Mouse (Mus musculus) spleen, adult 2 months (tissue): Measurements from ENCODE around the gene Duxbl2. TPM values are rescaled to one million over a fixed set of nuclear protein-coding genes. Genes with fewer than 3 reads are reported as not detected.
"Not testable (repeated sequence)": the region's sequence is repeated elsewhere in the genome, so short reads cannot be mapped to it uniquely, and the experiment has no call there.

Experiments
- DNase-seq, 2 experiments: peaks; one replicate each; pipeline versions ENCODE4 v3.0.0 to v3.0.0-alpha.2; 2012 to 2021; ENCODE audit warnings: low spot score in 2 of 2, low read depth in 1 of 2
- H3K27ac ChIP-seq: fragments of 200-500 bp; 2 replicates; pipeline ENCODE4 v1.5.1; 2012; ENCODE audit warnings: low read length, inconsistent platforms; ENCODE audit not compliant: insufficient read depth
- H3K27me3 ChIP-seq: fragments of 200-500 bp; 2 replicates; pipeline ENCODE4 v1.6.1; 2012; ENCODE audit warnings: mild to moderate bottlenecking, moderate library complexity, low read length, inconsistent platforms; ENCODE audit not compliant: control insufficient read depth, insufficient read depth
- H3K36me3 ChIP-seq: fragments of 200-500 bp; 2 replicates; pipeline ENCODE4 v1.6.1; 2012; ENCODE audit warnings: mild to moderate bottlenecking, low read length, inconsistent platforms; ENCODE audit not compliant: control insufficient read depth, insufficient read depth
- H3K4me1 ChIP-seq: fragments of 200-500 bp; 2 replicates; pipeline ENCODE4 v1.6.1; 2011; ENCODE audit warnings: inconsistent platforms; ENCODE audit not compliant: control insufficient read depth, insufficient read depth, insufficient read length
- H3K4me3 ChIP-seq: fragments of 200-500 bp; 2 replicates; pipeline ENCODE4 v1.5.1; 2011; ENCODE audit warnings: mild to moderate bottlenecking, inconsistent platforms; ENCODE audit not compliant: insufficient read depth, insufficient read length; ENCODE audit errors: extremely low read depth
- WGBS: fragments of 180-500 bp; shearing (Covaris S2); methylation state at CpG from one replicate; pipeline ENCODE4 v1.1.7; 2018; 5-methylcytosine and 5-hydroxymethylcytosine counted together
- polyA plus RNA-seq: library from polyadenylated mRNA; depleted of rRNA; stranded (reverse); fragments of >200 nt; gene quantifications from 2 replicates; pipeline ENCODE4 v1.2.3, GENCODE M21; 2012; rRNA removed

Duxbl2 gene
- polyA plus RNA-seq, 1 experiment = 0.33 TPM

- not testable (repeated sequence) for DNase-seq, H3K27ac ChIP-seq, H3K36me3 ChIP-seq, H3K4me3 ChIP-seq, H3K27me3 ChIP-seq, H3K4me1 ChIP-seq
- WGBS = no CpG with 5 or more reads among the region's 12 CpGs
Measured at GRCm38 (mm10) chr14:26165266-26165665, 47.1 kb downstream of the Duxbl2 start.

DNA sequence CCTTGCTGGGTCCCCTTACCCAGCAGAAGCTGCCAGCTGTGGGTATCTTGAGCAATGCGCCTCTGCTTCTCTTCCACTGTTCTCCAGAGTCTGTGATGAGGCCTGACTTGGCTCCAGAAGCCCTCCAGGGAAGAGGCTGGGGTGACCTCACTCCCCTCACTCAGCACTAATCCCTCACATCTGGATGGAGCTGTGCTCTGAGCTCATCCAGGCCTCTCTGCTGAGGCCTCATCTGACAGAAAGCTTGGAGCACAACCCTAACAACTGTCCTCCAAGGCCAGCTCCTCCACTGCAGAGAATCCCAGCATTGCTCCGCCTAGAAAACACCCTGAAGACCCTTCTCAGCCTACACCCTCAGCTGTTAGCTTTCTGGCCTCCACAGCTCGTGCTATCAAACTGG is 55.8 kb downstream of the Duxbl2 start:
- H3K27me3 ChIP-seq, H3K27ac ChIP-seq, H3K4me1 ChIP-seq, DNase-seq, H3K4me3 ChIP-seq, H3K36me3 ChIP-seq: not testable (repeated sequence)
- WGBS = no CpG with 5 or more reads among the region's 3 CpGs

GRCm38 (mm10) chr14:26175028-26175427 is 56.9 kb downstream of the Duxbl2 start:
- not testable (repeated sequence) for H3K4me1 ChIP-seq, DNase-seq, H3K27ac ChIP-seq, H3K4me3 ChIP-seq, H3K36me3 ChIP-seq, H3K27me3 ChIP-seq
- WGBS = no CpG with 5 or more reads among the region's 6 CpGs

Other genes with a start within 250 kb of the Duxbl2 start
- 1.2 and 1.6 TPM in 2 replicates for gene Plac9a, start 215.2 kb upstream of the Duxbl2 start, polyA plus RNA-seq
- 2.7 and 3.1 TPM in 2 replicates for gene Tmem254a, start 190.7 kb upstream of the Duxbl2 start, polyA plus RNA-seq
- gene Cphx1, start 180.0 kb upstream of the Duxbl2 start, polyA plus RNA-seq = not detected in 2 replicates
- 0.08 and 0.22 TPM in 2 replicates for gene Duxbl1, start 139.8 kb upstream of the Duxbl2 start, polyA plus RNA-seq
- 73.5 and 97.8 TPM in 2 replicates for gene Gm9780, start 75.6 kb upstream of the Duxbl2 start, polyA plus RNA-seq
- gene Tmem254c, start 51.0 kb upstream of the Duxbl2 start, polyA plus RNA-seq = 7.2 and 10.3 TPM in 2 replicates
- not detected in 2 replicates for gene Cphx2, start 36.8 kb upstream of the Duxbl2 start, polyA plus RNA-seq
- not detected in 2 replicates for gene Cphx3, start 36.1 kb upstream of the Duxbl2 start, polyA plus RNA-seq
- gene Plac9b, start 64.1 kb downstream of the Duxbl2 start, polyA plus RNA-seq = 13.0 and 17.8 TPM in 2 replicates
- 7.9 and 8.1 TPM in 2 replicates for gene Tmem254b, start 88.7 kb downstream of the Duxbl2 start, polyA plus RNA-seq
- gene Duxbl3, start 139.6 kb downstream of the Duxbl2 start, polyA plus RNA-seq = not detected in 2 replicates